Mouse (Mus musculus) lung, embryonic 14.5 days (tissue): ENCODE data around the gene Akt1. TPM values are rescaled to one million over a fixed set of nuclear protein-coding genes. Genes with fewer than 3 reads are reported as not detected.

ENCODE experiments used
- ATAC-seq: fragments of 200-750 bp; cut with Nextera tagmentation; 2 replicates; pipeline ENCODE4 v1.8.0; 2017; ENCODE audit warnings: mild to moderate bottlenecking, moderate TSS enrichment, moderate library complexity; ENCODE audit not compliant: insufficient read depth
- DNase-seq: peaks from one replicate; pipeline ENCODE4 v3.0.0-alpha.2; 2015
- H3K27ac ChIP-seq: fragments of 300-500 bp; sonication (generic); 2 replicates; pipeline ENCODE4 v1.5.1; 2014; ENCODE audit warnings: low read depth, mild to moderate bottlenecking, moderate library complexity
- H3K27me3 ChIP-seq: fragments of 300-500 bp; sonication (generic); 2 replicates; pipeline ENCODE4 v1.6.1; 2014; ENCODE audit warnings: low read length, control low read depth; ENCODE audit not compliant: insufficient read depth
- H3K36me3 ChIP-seq: fragments of 300-500 bp; sonication (generic); 2 replicates; pipeline ENCODE4 v1.6.1; 2014; ENCODE audit warnings: control low read depth; ENCODE audit not compliant: insufficient read depth
- H3K4me1 ChIP-seq: fragments of 300-500 bp; sonication (generic); 2 replicates; pipeline ENCODE4 v1.6.1; 2014; ENCODE audit warnings: antibody characterized with exemption, control low read depth; ENCODE audit not compliant: insufficient read depth
- H3K4me2 ChIP-seq: fragments of 300-500 bp; sonication (generic); 2 replicates; pipeline ENCODE4 v1.6.1; 2014; ENCODE audit warnings: mild to moderate bottlenecking
- H3K4me3 ChIP-seq: fragments of 300-500 bp; sonication (generic); 2 replicates; pipeline ENCODE4 v1.5.1; 2014; ENCODE audit warnings: low read depth, low read length
- H3K9ac ChIP-seq: fragments of 300-500 bp; sonication (generic); 2 replicates; pipeline ENCODE4 v1.6.1; 2014
- H3K9me3 ChIP-seq: fragments of 300-500 bp; sonication (generic); 2 replicates; pipeline ENCODE4 v1.6.1; 2016; ENCODE audit warnings: low read depth, low read length, control low read depth
- CTCF ChIP-seq: IDR thresholded peaks from 2 replicates; pipeline ENCODE4 v1.5.1; 2016; ENCODE audit warnings: antibody characterized with exemption, low read depth
- WGBS: fragments of 180-500 bp; shearing (Covaris S2); extraction: QIAGEN DNeasy Blood & Tissue Kit; methylation state at CpG from one replicate; pipeline ENCODE4 v1.1.7; 2014; 5-methylcytosine and 5-hydroxymethylcytosine counted together
- polyA plus RNA-seq: library from polyadenylated mRNA; unstranded; fragments of >200 nt; fragmentation: Nextera tagmentation; extraction: Ambion mirVana; gene quantifications from 2 replicates; pipeline ENCODE4 v1.2.1, GENCODE M21; 2014

The Akt1 gene
- polyA plus RNA-seq, 1 experiment from 2014 or later, result 166 TPM

DNA sequence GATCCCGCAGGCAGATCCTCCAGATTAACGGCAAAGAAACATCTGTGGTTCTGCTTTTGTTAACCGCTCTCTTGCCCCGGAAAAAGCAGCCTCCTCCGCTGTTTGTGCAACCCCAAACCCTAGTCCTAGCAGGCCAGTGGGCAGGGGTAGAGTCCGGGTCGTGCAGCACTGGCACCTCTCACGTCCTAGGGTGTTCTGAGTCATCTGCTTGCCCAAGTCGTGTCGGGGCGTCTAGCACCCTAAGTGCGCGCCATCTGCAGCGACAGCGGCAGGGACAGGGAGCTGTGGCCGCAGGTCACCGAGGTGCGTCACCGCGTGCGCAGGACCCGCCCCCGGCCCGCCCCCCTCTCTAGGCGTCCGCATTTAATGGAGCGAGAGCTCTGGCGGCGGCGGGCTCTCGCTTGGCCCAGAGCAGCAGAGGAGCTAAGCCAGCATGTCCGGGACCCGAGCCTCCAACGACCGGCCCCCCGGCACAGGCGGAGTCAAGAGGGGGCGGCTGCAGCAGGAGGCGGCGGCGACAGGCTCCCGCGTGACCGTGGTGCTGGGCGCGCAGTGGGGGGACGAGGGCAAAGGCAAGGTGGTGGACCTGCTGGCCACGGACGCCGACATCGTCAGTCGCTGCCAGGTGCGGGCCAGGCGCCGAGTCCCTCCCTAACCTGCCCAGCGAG lies 54.9 kb downstream of the Akt1 start, which contains the start of gene Adssl1:
Gene Adssl1 (plus strand): TSS at position 360 of the 668 bp plus-strand sequence.
- Histone ChIP-seq H3K4me1 (no peaks in the 10 kb centered on the region; the same call in 1 of the 2 replicates), H3K36me3 (no peaks in the 10 kb centered on the region), H3K27ac (peak within 1 kb of the TSS; percentile 12; the same call in 1 of the 2 replicates), H3K27me3 (peaks cover 9% of the 10 kb centered on the region), H3K4me3 (peak within 1 kb of the TSS; percentile 44), H3K9ac (peak within 1 kb of the TSS; percentile 61), H3K9me3 (no peaks in the 10 kb centered on the region), H3K4me2 (peak within 1 kb of the TSS; percentile 97)
- peak; percentile 56 for ATAC-seq
- WGBS, result 1% methylated on average over 55 of the region's 56 CpGs
- no peak for TF ChIP-seq CTCF
- peak; percentile 64 for DNase-seq

DNA sequence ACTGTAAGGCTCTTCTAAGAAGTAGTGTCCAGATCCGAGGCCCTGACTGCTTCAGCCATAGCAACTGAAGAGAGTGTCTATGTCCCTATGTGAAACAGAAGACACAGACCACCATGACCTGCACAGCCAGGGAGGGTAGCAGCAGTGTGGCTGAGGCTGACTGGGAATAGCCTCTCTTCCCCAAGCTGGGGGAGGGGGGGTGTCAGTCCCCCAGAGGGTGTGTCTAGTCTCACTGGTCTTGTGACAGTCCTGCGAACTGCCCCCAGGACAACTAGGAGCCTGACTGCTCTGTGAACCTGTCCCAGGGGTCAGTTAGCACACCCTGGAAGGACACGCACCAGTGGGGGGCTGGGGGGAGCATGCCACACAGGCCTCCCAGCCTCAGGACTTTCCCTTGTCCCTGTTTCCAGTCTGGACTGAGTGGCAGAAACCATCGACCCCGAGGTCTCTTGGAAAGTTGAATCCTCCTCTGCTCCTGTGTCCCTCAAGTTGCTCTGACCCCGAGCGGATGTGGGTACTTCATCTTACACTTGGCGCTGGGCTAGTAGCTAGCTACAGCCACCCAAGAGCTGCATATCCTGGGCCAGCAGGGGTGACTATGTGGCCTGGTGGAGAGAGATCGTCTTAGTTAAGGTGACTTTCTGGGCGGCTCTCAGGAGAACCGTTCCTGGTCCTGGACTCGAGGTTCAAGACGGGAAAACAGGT lies 55.6 kb downstream of the Akt1 start:
- TF ChIP-seq CTCF, result no peak
- peaks cover 9% of the 10 kb centered on the region for H3K27me3 ChIP-seq
- no peaks in the 10 kb centered on the region for H3K9me3 ChIP-seq
- no peak for ATAC-seq
- no peaks in the 10 kb centered on the region; the same call in 1 of the 2 replicates for H3K4me1 ChIP-seq
- H3K27ac ChIP-seq, result peak overlapping the region; percentile 12; the same call in 1 of the 2 replicates
- WGBS, result 22% methylated on average over 13 of the region's 13 CpGs
- DNase-seq, result no peak
- H3K9ac ChIP-seq, result peak overlapping the region; percentile 61; the same call in 1 of the 2 replicates
- peak overlapping the region; percentile 44 for H3K4me3 ChIP-seq
- peak overlapping the region; percentile 97 for H3K4me2 ChIP-seq
- no peaks in the 10 kb centered on the region for H3K36me3 ChIP-seq

DNA sequence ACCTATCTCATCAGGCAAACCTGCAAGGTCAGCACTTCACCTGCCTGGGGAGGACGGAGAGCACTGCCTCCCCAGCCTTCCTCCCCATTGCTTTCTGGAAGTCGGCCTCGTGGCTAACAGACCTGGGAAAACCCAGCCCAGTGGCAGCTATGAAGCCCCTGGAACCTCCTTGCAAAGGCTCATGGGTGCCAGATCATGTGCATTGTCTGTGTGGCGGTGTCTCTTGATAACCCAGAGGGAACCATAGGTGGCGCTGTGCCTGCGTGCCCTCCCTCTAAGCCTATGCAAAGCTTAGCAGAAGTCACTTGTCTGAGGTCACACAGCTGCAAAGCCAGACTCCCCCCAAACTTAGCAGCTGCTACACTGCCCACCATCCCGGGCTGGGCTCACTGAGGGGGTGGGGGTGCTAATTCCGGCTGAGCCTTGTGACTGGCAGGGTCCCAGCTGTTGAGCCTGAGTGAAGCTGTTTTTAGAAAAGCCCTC lies 56.7 kb downstream of the Akt1 start:
- Histone ChIP-seq H3K9me3 (no peaks in the 10 kb centered on the region), H3K27ac (peak overlapping the region; percentile 20; the same call in 1 of the 2 replicates), H3K4me2 (no peak overlapping the region), H3K9ac (no peak overlapping the region), H3K4me3 (no peak overlapping the region), H3K27me3 (peaks cover 9% of the 10 kb centered on the region), H3K36me3 (no peaks in the 10 kb centered on the region), H3K4me1 (no peaks in the 10 kb centered on the region; the same call in 1 of the 2 replicates)
- DNase-seq, result peak; percentile 86
- peak; percentile 88 for TF ChIP-seq CTCF
- WGBS, result 11% methylated on average over 8 of the region's 8 CpGs
- ATAC-seq, result peak; percentile 77

DNA sequence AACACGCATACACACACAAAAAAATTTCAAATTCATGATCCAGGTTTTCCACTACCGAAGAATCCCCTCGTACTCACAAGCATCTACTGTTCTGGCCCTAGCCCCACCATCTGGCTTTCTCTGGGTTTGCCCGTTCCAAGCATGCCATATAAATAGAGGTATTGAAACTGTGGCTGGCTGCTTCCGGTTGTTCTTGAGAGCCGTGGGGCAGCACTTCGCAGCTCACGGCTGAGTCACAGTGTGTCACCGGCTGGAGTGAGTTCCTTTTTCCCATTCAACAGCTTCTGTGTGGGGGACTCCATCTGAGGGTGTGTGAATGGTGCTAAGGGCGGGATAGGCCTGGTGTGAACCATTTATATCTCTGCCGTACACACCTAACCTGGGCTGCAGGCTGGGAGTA lies 57.5 kb downstream of the Akt1 start:
- H3K4me3 ChIP-seq, result no peak overlapping the region
- no peak overlapping the region for H3K9ac ChIP-seq
- TF ChIP-seq CTCF, result no peak
- H3K27ac ChIP-seq, result no peak overlapping the region
- WGBS, result 76% methylated on average over 11 of the region's 11 CpGs
- no peak overlapping the region for H3K4me2 ChIP-seq
- H3K36me3 ChIP-seq, result peaks cover 4% of the 10 kb centered on the region; the same call in 1 of the 2 replicates
- ATAC-seq (no peak), DNase-seq (no peak)
- peaks cover 9% of the 10 kb centered on the region for H3K27me3 ChIP-seq
- no peaks in the 10 kb centered on the region; the same call in 1 of the 2 replicates for H3K4me1 ChIP-seq
- no peaks in the 10 kb centered on the region for H3K9me3 ChIP-seq

DNA sequence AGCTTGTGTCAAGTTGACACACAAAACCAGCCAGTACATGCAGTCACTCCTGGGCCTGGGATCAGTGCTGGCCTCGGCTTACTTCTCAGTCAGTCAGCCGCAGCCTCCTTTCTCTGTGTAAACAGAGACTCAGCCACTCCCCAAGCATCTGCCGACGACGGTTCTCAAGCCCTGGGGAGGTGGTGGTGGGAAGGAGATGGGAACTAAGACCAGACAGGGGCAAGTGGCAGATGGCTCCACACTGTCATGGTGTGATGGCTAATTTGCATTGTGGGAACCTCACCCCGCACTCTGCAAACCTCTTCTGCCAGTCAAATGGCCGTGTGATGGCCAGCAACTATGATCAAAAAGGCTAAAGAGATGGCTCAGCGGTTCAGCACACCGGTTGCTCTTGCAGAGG lies 58.0 kb downstream of the Akt1 start:
- DNase-seq (no peak), ATAC-seq (no peak)
- H3K4me3 ChIP-seq, result no peak overlapping the region
- no peak overlapping the region for H3K9ac ChIP-seq
- H3K36me3 ChIP-seq, result peaks cover 4% of the 10 kb centered on the region; the same call in 1 of the 2 replicates
- H3K27ac ChIP-seq, result no peak overlapping the region
- TF ChIP-seq CTCF, result no peak
- peaks cover 8% of the 10 kb centered on the region for H3K27me3 ChIP-seq
- 43% methylated on average over 9 of the region's 9 CpGs for WGBS
- no peak overlapping the region for H3K4me2 ChIP-seq
- no peaks in the 10 kb centered on the region for H3K9me3 ChIP-seq
- H3K4me1 ChIP-seq, result no peaks in the 10 kb centered on the region; the same call in 1 of the 2 replicates

DNA sequence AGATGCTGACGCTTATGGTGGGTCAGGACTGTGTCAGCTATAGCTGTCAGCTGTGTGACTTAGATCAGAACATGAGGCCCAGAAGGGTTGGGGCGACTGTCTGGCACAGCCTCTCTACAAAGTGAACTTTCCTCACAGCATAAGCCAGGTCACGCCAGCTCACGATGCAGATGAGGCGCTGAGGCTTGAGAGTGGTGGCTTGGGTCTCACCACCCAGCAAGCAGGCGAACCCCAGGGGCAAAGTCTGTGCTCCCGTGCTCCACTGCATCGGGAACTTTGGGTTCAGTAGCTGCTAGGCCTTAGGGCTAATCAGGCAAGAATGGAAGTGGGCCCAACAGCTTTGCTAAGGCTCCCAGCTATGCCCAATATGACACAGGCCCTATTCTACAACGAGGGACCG lies 65.7 kb downstream of the Akt1 start:
- WGBS, result 88% methylated on average over 10 of the region's 10 CpGs
- Histone ChIP-seq H3K4me2 (no peak overlapping the region), H3K27ac (no peak overlapping the region), H3K27me3 (no peaks in the 10 kb centered on the region), H3K4me1 (no peaks in the 10 kb centered on the region), H3K9ac (no peak overlapping the region), H3K36me3 (peaks cover 8% of the 10 kb centered on the region; the same call in 1 of the 2 replicates), H3K4me3 (no peak overlapping the region), H3K9me3 (no peaks in the 10 kb centered on the region)
- ATAC-seq (no peak), DNase-seq (no peak)
- TF ChIP-seq CTCF, result no peak

DNA sequence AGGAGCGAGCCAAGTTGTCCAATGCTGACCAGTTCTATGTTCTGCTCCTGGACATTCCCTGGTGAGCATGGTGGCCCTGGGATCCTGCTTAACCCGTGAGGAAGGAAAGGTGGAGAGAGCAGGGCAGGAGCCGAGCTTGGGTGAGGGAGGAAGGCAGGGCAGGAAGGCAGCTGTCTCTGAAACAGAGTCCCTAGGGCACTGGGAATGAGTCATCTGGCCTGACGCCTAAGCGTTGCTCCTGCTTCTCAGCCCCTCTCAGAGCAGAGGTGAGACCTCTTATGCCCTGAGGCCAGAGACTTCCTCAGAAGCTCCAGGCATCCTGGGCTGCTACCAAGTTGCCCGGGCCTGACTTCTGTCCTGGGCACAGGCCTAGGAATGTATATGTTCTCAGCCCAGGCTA lies 67.7 kb downstream of the Akt1 start:
- ATAC-seq (no peak), DNase-seq (no peak)
- Histone ChIP-seq H3K4me3 (no peak overlapping the region), H3K27ac (no peak overlapping the region), H3K4me1 (no peaks in the 10 kb centered on the region), H3K4me2 (no peak overlapping the region), H3K27me3 (no peaks in the 10 kb centered on the region), H3K9me3 (no peaks in the 10 kb centered on the region), H3K36me3 (peaks cover 5% of the 10 kb centered on the region; the same call in 1 of the 2 replicates), H3K9ac (no peak overlapping the region)
- no peak for TF ChIP-seq CTCF
- WGBS, result 77% methylated on average over 6 of the region's 6 CpGs
